Mouse (Mus musculus) E14TG2a.4 (cell line): Measurements from ENCODE around the gene Art3.

ENCODE experiments used
- CTCF ChIP-seq: conservative IDR thresholded peaks from 2 replicates; pipeline ENCODE4 v1.5.1; 2014; ENCODE audit warnings: low read length
- NANOG ChIP-seq: IDR thresholded peaks from 2 replicates; pipeline ENCODE4 v1.6.1; 2014; ENCODE audit warnings: borderline replicate concordance, low read length, mixed read lengths
- POU5F1 ChIP-seq: IDR thresholded peaks from 2 replicates; pipeline ENCODE4 v1.6.1; 2014; ENCODE audit warnings: low read length, borderline replicate concordance

GRCm38 (mm10) chr5:92365146-92365705 is 33.6 kb downstream of the Art3 start:
- TF ChIP-seq CTCF (no peak), NANOG (no peak), POU5F1 (no peak)
